Mouse (Mus musculus) CD4-positive naive resting alpha-beta T cell, adult 57 days (primary cell): Measurements from ENCODE around the gene Gm21778. TPM values are rescaled to one million over a fixed set of nuclear protein-coding genes. Genes with fewer than 3 reads are reported as not detected.

Experiments used
- total RNA-seq: library from RNA; stranded (reverse); gene quantifications from one replicate; pipeline ENCODE4 v1.2.4, GENCODE M21; 2023

Gene Gm21778
- total RNA-seq: not detected

DNA sequence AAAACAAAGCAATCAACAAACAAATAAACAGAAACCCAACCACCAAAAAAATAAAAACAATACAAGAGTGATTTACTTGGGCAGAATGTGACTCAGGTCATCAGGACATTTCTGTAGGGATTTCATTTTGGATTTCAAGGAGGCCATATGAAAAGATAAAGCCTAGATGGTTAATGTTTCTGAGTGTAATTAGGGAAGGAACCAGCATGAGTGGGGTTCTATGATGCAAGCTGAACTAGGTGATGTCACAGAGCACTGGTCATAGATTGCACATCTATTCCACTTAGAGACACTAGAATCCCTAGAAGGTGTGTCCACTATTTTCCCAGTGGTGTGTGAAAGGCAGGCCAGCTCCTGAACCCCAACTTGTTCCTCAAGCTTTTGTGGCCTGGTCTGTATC, at the start of gene Gm21778:
Gm21778 (plus strand) TSS at position 301 of the 400 bp plus-strand sequence.

Other genes starting within 250 kb of the Gm21778 start
- not detected for gene Gm20914, start 216.5 kb upstream of the Gm21778 start, total RNA-seq
- gene Gm28171, start 149.1 kb upstream of the Gm21778 start, total RNA-seq: not detected